Mouse (Mus musculus) stomach, postnatal 0 days (tissue): ENCODE data around the gene Chchd3.

Experiments used
- CTCF ChIP-seq: IDR thresholded peaks from 2 replicates; pipeline ENCODE4 v1.5.1; 2016; ENCODE audit warnings: antibody characterized with exemption, low read depth, mild to moderate bottlenecking, moderate library complexity
- EP300 ChIP-seq: optimal IDR thresholded peaks from 2 replicates; pipeline ENCODE3; 2016; ENCODE audit warnings: antibody characterized with exemption

DNA sequence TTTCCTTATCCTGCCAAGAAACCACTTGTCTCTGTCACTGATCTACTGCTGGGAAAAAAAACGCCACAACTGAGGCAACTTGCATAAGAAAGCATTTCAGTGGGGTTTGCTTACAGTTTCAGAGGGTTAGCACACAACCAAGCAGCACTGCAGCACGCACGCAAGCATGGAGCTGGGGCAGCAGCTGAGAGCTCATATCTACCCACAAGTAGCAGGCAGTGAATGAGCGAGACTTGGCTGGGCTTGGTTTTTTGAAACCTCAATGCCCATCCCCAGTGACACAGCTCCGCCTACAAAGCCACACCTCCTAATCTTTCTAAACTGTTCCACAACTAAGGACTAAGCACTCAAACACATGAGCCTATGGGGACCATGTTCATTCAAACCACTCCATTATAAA is 16.6 kb downstream of the Chchd3 start:
- no peak for TF ChIP-seq EP300
- TF ChIP-seq CTCF = no peak
